Mouse (Mus musculus) midbrain, postnatal 0 days (tissue): ENCODE results near the gene Nme6. TPM values are rescaled to one million over a fixed set of nuclear protein-coding genes. Genes with fewer than 3 reads are reported as not detected.
A peak's percentile ranks its signal among the peaks of the same experiment; 100 is the strongest.

Experiments used
- ATAC-seq: fragments of 200-750 bp; cut with Nextera tagmentation; 2 replicates; pipeline ENCODE4 v1.8.0; 2017; ENCODE audit warnings: moderate number of reproducible peaks, mild to moderate bottlenecking, moderate TSS enrichment, moderate library complexity; ENCODE audit not compliant: low FRiP score
- DNase-seq: peaks from one replicate; pipeline ENCODE4 v3.0.0-alpha.2; 2015; ENCODE audit warnings: low spot score
- H3K27ac ChIP-seq: fragments of 300-500 bp; sonication (generic); 2 replicates; pipeline ENCODE4 v1.5.1; 2014; ENCODE audit warnings: low read depth, mild to moderate bottlenecking, low read length, mixed read lengths
- H3K27me3 ChIP-seq: fragments of 300-500 bp; sonication (generic); 2 replicates; pipeline ENCODE4 v1.6.1; 2014; ENCODE audit warnings: low read length, control low read depth, mixed read lengths; ENCODE audit not compliant: insufficient read depth
- H3K36me3 ChIP-seq: fragments of 300-500 bp; sonication (generic); 2 replicates; pipeline ENCODE4 v1.6.1; 2014; ENCODE audit warnings: low read length, control low read depth, mixed read lengths; ENCODE audit not compliant: insufficient read depth
- H3K4me1 ChIP-seq: fragments of 300-500 bp; sonication (generic); 2 replicates; pipeline ENCODE4 v1.6.1; 2014; ENCODE audit warnings: mild to moderate bottlenecking, control low read depth, antibody characterized with exemption, low read length, mixed read lengths; ENCODE audit not compliant: insufficient read depth
- H3K4me2 ChIP-seq: fragments of 300-500 bp; sonication (generic); 2 replicates; pipeline ENCODE4 v1.6.1; 2014; ENCODE audit warnings: low read depth, mild to moderate bottlenecking, low read length, mixed read lengths; ENCODE audit not compliant: poor library complexity, severe bottlenecking
- H3K4me3 ChIP-seq: fragments of 300-500 bp; sonication (generic); 2 replicates; pipeline ENCODE4 v1.5.1; 2014; ENCODE audit warnings: low read depth, mild to moderate bottlenecking, low read length, moderate library complexity
- H3K9ac ChIP-seq: fragments of 300-500 bp; sonication (generic); replicated peaks from 2 replicates; pipeline ENCODE4 v1.6.1; 2014; ENCODE audit warnings: mild to moderate bottlenecking, low read length, moderate library complexity, mixed read lengths; ENCODE audit not compliant: poor library complexity, severe bottlenecking
- H3K9me3 ChIP-seq: fragments of 300-500 bp; sonication (generic); 2 replicates; pipeline ENCODE4 v1.6.1; 2016; ENCODE audit warnings: low read length, control low read depth
- CTCF ChIP-seq: IDR thresholded peaks from 2 replicates; pipeline ENCODE4 v1.5.1; 2016; ENCODE audit warnings: antibody characterized with exemption, mild to moderate bottlenecking
- WGBS: fragments of 180-500 bp; shearing (Covaris S2); extraction: QIAGEN DNeasy Blood & Tissue Kit; methylation state at CpG from one replicate; pipeline ENCODE4 v1.1.7; 2014; 5-methylcytosine and 5-hydroxymethylcytosine counted together
- polyA plus RNA-seq: library from polyadenylated mRNA; unstranded; fragments of >200 nt; fragmentation: Nextera tagmentation; extraction: Ambion mirVana; gene quantifications from 2 replicates; pipeline ENCODE4 v1.2.1, GENCODE M21; 2015
- total RNA-seq: library from RNA; depleted of rRNA; stranded (reverse); fragments of >200 nt; gene quantifications from 2 replicates; pipeline ENCODE4 v1.2.3, GENCODE M21; 2014

Nme6 gene
- total and polyA plus RNA-seq, 2 experiments from 2014 or later = 47.6 to 50.6 TPM

DNA sequence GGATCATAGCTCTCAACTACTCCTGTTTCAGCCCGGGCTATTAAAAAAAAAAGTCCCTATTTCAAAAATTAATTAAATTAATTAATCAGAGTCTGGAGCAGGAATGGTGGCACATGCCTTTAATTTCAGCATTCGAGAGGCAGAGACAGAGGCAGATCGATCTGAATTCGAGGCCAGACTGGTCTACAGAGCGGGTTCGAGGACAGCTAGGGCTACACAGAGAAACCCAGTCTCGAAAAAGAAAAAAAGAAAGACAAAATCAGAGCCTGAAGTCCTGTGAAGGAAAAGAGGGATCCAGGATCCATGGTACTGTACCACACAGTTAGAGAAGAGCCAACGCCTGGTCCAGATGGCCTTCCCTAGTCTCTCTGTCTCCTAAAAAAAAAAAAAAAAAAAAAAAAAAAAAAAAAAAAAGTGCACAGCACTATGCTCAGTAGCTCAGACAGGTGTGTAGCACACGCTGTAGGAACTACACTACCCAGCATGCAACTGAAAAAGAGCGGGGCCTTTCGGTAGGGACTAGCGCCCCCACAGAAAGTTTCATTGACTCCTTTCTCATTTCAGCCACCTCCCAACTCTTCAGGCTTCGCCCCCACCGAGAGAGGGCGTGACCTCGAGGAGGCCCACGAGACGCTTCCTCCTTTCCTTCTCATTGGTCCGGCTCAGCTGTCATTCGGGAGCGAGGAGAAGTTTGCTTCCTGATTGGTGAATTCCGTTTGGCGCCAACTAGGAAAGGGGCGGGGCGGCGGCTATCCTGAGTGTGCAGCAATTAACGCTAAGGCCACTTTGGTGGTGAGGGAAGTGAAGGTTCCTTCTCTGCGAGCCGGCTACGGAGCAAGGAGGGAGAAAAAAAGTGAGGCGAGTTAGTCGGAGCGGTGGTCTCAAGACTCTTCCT is 42.5 kb downstream of the Nme6 start, which contains the start of gene Cdc25a:
Gene Cdc25a, plus strand, starts transcription at position 783 of the 895 bp plus-strand sequence.
- DNase-seq (peak; percentile 99), ATAC-seq (peak; percentile 94)
- Histone ChIP-seq H3K9ac (peak within 1 kb of the TSS; percentile 67), H3K27ac (peak within 1 kb of the TSS; percentile 55; the same call in 1 of the 2 replicates), H3K4me2 (peak within 1 kb of the TSS; percentile 98), H3K4me3 (peak within 1 kb of the TSS; percentile 91), H3K4me1 (no peaks in the 10 kb centered on the region), H3K27me3 (no peaks in the 10 kb centered on the region), H3K9me3 (no peaks in the 10 kb centered on the region), H3K36me3 (peaks cover 9% of the 10 kb centered on the region; the same call in 1 of the 2 replicates)
- TF ChIP-seq CTCF = peak; percentile 79
- WGBS = 7% methylated on average over 33 of the region's 33 CpGs

DNA sequence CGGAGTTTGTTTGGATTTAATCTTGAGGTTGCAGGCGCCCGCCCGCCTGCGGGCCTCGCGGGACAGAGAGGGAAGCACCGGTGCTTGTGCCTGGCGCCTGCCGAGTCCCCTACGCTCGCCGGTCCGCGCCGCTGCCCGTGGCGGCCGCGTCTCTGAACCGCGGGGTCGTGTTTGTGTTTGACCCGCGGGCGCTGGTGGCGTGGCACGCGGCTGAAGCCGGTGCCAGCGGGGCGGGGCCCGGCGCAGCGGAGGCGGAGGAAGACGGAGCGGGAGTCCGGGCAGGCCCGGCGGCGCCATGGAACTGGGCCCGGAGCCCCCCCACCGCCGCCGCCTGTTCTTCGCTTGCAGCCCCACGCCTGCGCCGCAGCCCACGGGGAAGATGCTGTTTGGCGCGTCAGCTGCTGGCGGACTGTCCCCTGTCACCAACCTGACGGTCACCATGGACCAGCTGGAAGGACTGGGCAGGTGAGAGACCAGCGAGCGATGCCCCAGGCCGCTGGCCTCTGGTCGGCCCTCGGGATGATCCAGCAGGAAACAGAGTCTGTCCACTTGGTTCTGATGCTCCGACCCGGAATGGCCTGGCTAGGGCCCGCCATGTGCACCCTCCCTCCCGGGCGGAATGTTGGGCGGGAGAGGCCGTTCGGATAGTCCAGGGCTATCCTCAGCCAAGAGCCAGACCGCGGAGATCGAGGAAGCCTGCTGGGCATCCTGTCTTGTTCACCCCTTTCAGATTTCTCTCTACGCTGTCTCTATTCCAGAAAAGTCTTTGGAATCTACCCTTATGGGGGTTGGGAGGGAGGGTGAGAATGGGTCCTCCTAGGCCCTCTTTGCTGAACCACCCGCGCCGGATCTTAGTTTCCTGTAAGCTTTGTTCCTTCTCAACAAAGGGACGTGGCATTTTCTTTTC is 43.4 kb downstream of the Nme6 start:
- TF ChIP-seq CTCF = no peak
- Histone ChIP-seq H3K4me3 (peak overlapping the region; percentile 91), H3K36me3 (peaks cover 12% of the 10 kb centered on the region; the same call in 1 of the 2 replicates), H3K9ac (peak overlapping the region; percentile 67), H3K27ac (peak overlapping the region; percentile 55; the same call in 1 of the 2 replicates), H3K27me3 (no peaks in the 10 kb centered on the region), H3K4me1 (no peaks in the 10 kb centered on the region), H3K4me2 (peak overlapping the region; percentile 98), H3K9me3 (no peaks in the 10 kb centered on the region)
- DNase-seq = peak; percentile 56
- WGBS = under 1% methylated on average over 60 of the region's 76 CpGs
- peak; percentile 59 for ATAC-seq

DNA sequence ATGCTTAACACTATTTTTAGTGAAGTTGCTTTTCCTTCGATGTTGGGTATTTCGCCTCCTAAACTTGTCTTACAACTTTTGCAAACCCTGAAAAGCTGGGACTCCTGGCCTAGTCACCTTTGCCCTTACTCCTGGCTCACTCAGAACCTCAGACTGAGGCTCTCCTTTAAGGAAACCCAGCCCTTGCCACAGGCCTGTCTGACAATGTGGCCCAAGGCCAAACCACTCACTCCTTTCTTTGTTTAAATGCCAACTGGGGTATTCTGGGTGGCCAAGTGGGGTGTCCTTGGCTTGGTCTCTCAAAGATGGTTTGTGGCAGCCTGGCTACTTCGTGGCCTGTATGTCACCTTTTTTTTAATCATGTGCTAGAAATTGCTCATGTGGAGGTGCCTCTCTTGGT is 44.2 kb downstream of the Nme6 start:
- TF ChIP-seq CTCF = no peak
- 0 out of 2 replicates have a peak overlapping the region, but pooled peaks have one; percentile 67 for H3K9ac ChIP-seq
- WGBS = 10% methylated on average over 3 of the region's 3 CpGs
- H3K9me3 ChIP-seq = no peaks in the 10 kb centered on the region
- no peaks in the 10 kb centered on the region for H3K27me3 ChIP-seq
- peak; percentile 65 for DNase-seq
- H3K36me3 ChIP-seq = peaks cover 12% of the 10 kb centered on the region; the same call in 1 of the 2 replicates
- H3K27ac ChIP-seq = no peak overlapping the region
- H3K4me1 ChIP-seq = no peaks in the 10 kb centered on the region
- ATAC-seq = no peak
- H3K4me2 ChIP-seq = peak overlapping the region; percentile 98
- H3K4me3 ChIP-seq = peak overlapping the region; percentile 91

DNA sequence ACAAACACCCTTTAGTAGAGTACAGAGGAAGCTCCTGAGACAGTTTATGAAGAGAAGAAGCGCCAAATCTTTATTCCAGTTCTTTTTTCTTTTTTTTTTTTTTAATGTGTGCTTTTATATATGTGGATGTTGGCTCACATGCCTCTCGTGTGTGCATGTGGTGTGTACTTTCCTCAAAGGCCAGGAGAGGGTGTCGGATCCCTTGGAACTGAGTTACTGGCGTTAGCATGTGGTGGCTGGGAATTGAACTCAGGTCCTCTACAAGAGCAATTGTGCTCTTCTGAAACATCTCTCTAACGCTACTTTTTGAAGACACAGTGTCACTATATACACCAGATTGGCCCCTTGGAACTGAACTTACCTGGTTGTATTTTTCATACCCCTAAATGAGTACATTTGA is 45.1 kb downstream of the Nme6 start:
- Histone ChIP-seq H3K36me3 (peaks cover 20% of the 10 kb centered on the region; the same call in 1 of the 2 replicates), H3K4me3 (no peak overlapping the region), H3K27me3 (no peaks in the 10 kb centered on the region), H3K27ac (no peak overlapping the region), H3K9me3 (no peaks in the 10 kb centered on the region), H3K4me2 (no peak overlapping the region), H3K9ac (no peak overlapping the region), H3K4me1 (no peaks in the 10 kb centered on the region)
- WGBS = 81% methylated on average over 5 of the region's 5 CpGs
- ATAC-seq (no peak), DNase-seq (no peak)
- peak; percentile 23 for TF ChIP-seq CTCF

DNA sequence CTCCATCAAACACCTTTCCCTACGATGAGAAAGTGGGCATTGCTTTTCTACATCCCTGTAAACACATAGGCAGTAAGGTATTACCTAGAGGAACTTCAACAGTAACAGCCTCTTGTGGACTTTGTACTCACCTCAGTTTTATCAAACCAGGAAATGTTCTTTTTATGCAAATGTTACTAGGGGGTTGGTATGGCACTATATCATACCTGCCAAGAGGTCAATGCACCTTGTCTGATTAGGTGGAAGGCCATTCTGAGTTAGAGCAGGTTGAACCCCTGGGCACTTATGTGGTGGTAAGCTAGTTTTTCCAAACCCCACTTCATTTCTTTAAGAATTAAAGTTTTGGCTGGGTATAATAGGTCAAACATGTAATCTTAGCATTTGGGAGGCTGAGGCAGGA is 46.8 kb downstream of the Nme6 start:
- peaks cover 29% of the 10 kb centered on the region; the same call in 1 of the 2 replicates for H3K36me3 ChIP-seq
- H3K4me1 ChIP-seq = no peaks in the 10 kb centered on the region
- H3K9me3 ChIP-seq = no peaks in the 10 kb centered on the region
- WGBS = 93% methylated on average over 1 of the region's 1 CpGs
- H3K9ac ChIP-seq = no peak overlapping the region
- no peak for TF ChIP-seq CTCF
- H3K4me2 ChIP-seq = no peak overlapping the region
- H3K27ac ChIP-seq = no peak overlapping the region
- H3K4me3 ChIP-seq = no peak overlapping the region
- DNase-seq (no peak), ATAC-seq (no peak)
- H3K27me3 ChIP-seq = no peaks in the 10 kb centered on the region
